Mouse (Mus musculus) lung, postnatal 0 days (tissue): ENCODE data around the gene Asah2. TPM values are rescaled to one million over a fixed set of nuclear protein-coding genes. Genes with fewer than 3 reads are reported as not detected.

ENCODE experiments used
- ATAC-seq: fragments of 200-750 bp; cut with Nextera tagmentation; 2 replicates; pipeline ENCODE4 v1.8.0; 2017; ENCODE audit warnings: moderate library complexity
- DNase-seq: peaks from one replicate; pipeline ENCODE4 v3.0.0-alpha.2; 2016; ENCODE audit warnings: low spot score
- H3K27ac ChIP-seq: fragments of 300-500 bp; sonication (generic); 2 replicates; pipeline ENCODE4 v1.5.1; 2014; ENCODE audit warnings: antibody characterized with exemption, mild to moderate bottlenecking, low read length, mixed read lengths
- H3K27me3 ChIP-seq: fragments of 300-500 bp; sonication (generic); replicated peaks from 2 replicates; pipeline ENCODE4 v1.6.1; 2014; ENCODE audit warnings: low read length, mixed read lengths; ENCODE audit not compliant: insufficient read depth
- H3K36me3 ChIP-seq: fragments of 300-500 bp; sonication (generic); 2 replicates; pipeline ENCODE4 v1.6.1; 2014; ENCODE audit warnings: low read length, mixed read lengths; ENCODE audit not compliant: insufficient read depth
- H3K4me1 ChIP-seq: fragments of 300-500 bp; sonication (generic); 2 replicates; pipeline ENCODE4 v1.6.1; 2014; ENCODE audit warnings: antibody characterized with exemption, low read depth, low read length, mixed read lengths; ENCODE audit not compliant: insufficient read depth
- H3K4me2 ChIP-seq: fragments of 300-500 bp; sonication (generic); replicated peaks from 2 replicates; pipeline ENCODE4 v1.6.1; 2014; ENCODE audit warnings: low read depth, mild to moderate bottlenecking, low read length, moderate library complexity, mixed read lengths
- H3K4me3 ChIP-seq: fragments of 300-500 bp; sonication (generic); 2 replicates; pipeline ENCODE4 v1.5.1; 2014; ENCODE audit warnings: low read depth, low read length
- H3K9ac ChIP-seq: fragments of 300-500 bp; sonication (generic); replicated peaks from 2 replicates; pipeline ENCODE4 v1.6.1; 2014; ENCODE audit warnings: low read depth, mild to moderate bottlenecking
- H3K9me3 ChIP-seq: fragments of 300-500 bp; sonication (generic); 2 replicates; pipeline ENCODE4 v1.6.1; 2016; ENCODE audit warnings: low read length, mixed read lengths
- CTCF ChIP-seq: IDR thresholded peaks from 2 replicates; pipeline ENCODE4 v1.5.1; 2016; ENCODE audit warnings: antibody characterized with exemption, mild to moderate bottlenecking
- EP300 ChIP-seq: IDR thresholded peaks from 2 replicates; pipeline ENCODE4 v1.6.1; 2016; ENCODE audit warnings: antibody characterized with exemption, mild to moderate bottlenecking, control low read depth
- WGBS: fragments of 180-500 bp; shearing (Covaris S2); extraction: QIAGEN DNeasy Blood & Tissue Kit; methylation state at CpG from one replicate; pipeline ENCODE4 v1.1.7; 2014; 5-methylcytosine and 5-hydroxymethylcytosine counted together
- polyA plus RNA-seq: library from polyadenylated mRNA; unstranded; fragments of >200 nt; fragmentation: Nextera tagmentation; extraction: Ambion mirVana; gene quantifications from 2 replicates; pipeline ENCODE4 v1.2.1, GENCODE M21; 2015

Gene Asah2
- polyA plus RNA-seq, 1 experiment from 2014 or later, result 2.1 TPM

DNA sequence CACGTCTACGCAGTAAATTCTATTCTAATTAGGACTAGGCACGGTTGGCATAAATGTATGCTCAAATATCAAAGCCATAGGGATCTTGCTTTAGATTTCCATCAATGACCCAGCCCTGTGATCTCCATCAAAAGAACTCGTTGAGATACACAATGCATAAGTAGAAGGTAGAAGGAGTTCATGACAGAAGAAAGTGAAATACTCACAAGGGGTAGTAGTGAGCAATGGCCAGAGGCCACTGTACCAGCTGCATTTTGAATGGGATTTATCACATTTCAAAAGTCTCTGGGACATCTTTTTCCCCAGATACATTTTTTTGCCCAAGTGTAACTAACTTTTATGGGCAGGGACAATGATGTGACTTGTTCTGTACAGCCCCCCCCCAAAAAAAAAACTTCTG is 153.7 kb downstream of the Asah2 start:
- Histone ChIP-seq H3K4me1 (no peaks in the 10 kb centered on the region), H3K4me3 (no peak overlapping the region), H3K27me3 (no peaks in the 10 kb centered on the region), H3K4me2 (no peak overlapping the region), H3K9ac (no peak overlapping the region), H3K36me3 (no peaks in the 10 kb centered on the region), H3K9me3 (no peaks in the 10 kb centered on the region), H3K27ac (no peak overlapping the region)
- ATAC-seq (no peak), DNase-seq (no peak)
- no peak for TF ChIP-seq CTCF
- 85% methylated on average over 4 of the region's 4 CpGs for WGBS

DNA sequence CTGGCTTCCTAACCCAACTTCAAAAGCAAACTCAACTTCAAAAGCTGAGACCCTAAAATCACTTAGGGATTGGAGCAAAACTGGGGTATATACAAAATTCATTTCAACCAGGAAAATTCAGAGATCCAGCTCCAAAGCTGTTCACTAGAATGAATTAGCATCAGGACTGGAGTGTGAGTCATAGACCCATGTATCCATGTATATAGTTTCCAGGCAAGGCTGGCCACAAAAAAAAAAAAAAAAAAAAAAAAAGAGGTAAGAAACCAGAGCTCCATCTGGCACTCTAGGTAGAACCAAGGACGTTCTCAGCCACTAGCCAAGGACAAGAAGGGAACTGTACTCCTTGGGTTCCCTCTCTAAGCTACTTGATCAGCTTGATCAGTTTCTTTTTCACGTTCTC is 154.2 kb downstream of the Asah2 start:
- Histone ChIP-seq H3K27me3 (no peaks in the 10 kb centered on the region), H3K4me1 (no peaks in the 10 kb centered on the region), H3K4me2 (no peak overlapping the region), H3K9me3 (no peaks in the 10 kb centered on the region), H3K36me3 (no peaks in the 10 kb centered on the region), H3K9ac (no peak overlapping the region), H3K4me3 (no peak overlapping the region), H3K27ac (no peak overlapping the region)
- 79% methylated on average over 2 of the region's 2 CpGs for WGBS
- DNase-seq, result no peak
- TF ChIP-seq CTCF, result no peak
- no peak for TF ChIP-seq EP300
- no peak for ATAC-seq

DNA sequence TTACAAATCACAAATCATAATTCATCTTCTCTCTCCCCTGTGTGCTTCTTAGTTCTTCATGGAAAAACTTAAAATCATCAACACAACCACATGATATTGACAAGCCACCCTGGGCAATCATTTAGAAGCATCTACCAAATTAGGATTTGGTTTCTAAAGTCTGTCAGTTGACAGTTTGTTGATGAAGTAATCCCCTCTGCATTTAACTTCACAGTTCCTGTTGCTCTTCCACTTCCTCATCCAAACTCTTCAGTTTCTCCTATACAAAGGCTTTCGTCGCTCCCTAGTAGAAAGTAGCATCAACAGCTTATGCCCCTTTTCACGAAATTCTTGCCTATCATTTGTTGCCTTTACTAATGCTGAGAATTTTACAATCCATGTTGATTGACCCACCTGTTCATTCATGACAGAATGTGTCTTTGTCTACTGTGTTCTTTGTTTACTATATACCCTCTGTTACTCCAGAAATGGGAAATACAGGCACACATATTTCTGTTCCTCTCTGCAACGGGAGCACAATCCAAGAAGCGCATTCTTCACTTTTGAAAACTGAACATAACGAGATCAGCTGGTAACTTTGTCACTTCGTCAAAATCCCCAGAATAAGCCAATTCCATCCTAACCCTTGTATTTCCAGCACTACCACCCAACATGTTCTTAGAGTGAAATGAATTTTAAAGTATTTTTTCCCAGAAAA is 157.1 kb downstream of the Asah2 start:
- Histone ChIP-seq H3K4me1 (no peaks in the 10 kb centered on the region), H3K27me3 (no peaks in the 10 kb centered on the region), H3K4me3 (no peak overlapping the region), H3K27ac (no peak overlapping the region), H3K4me2 (no peak overlapping the region), H3K9ac (no peak overlapping the region), H3K36me3 (no peaks in the 10 kb centered on the region), H3K9me3 (no peaks in the 10 kb centered on the region)
- 66% methylated on average over 7 of the region's 7 CpGs for WGBS
- no peak for TF ChIP-seq CTCF
- TF ChIP-seq EP300, result no peak
- no peak for DNase-seq
- ATAC-seq, result no peak

Other genes starting within 250 kb of the Asah2 start
- gene A1cf, start 239.4 kb downstream of the Asah2 start, polyA plus RNA-seq, result not detected in 2 replicates